Mouse (Mus musculus) C2C12 (cell line): ENCODE results near the gene Tmem117. TPM values are rescaled to one million over a fixed set of nuclear protein-coding genes. Genes with fewer than 3 reads are reported as not detected.

ENCODE experiments used
- H3K27me3 ChIP-seq: one replicate; pipeline ENCODE4 v1.6.1; 2011; ENCODE audit not compliant: control insufficient read depth, insufficient read depth, insufficient read length
- H3K36me3 ChIP-seq: one replicate; pipeline ENCODE4 v1.6.1; 2011; ENCODE audit not compliant: control insufficient read depth, insufficient read depth
- H3K4me3 ChIP-seq: one replicate; pipeline ENCODE4 v1.5.1; 2011; ENCODE audit warnings: mild to moderate bottlenecking, control low read depth; ENCODE audit not compliant: poor library complexity, insufficient read depth, severe bottlenecking
- H3K79me2 ChIP-seq: one replicate; pipeline ENCODE4 v1.6.1; 2011; ENCODE audit not compliant: control insufficient read depth, insufficient read depth
- H3K79me3 ChIP-seq: one replicate; pipeline ENCODE4 v1.6.1; 2011; ENCODE audit warnings: low read depth, control low read depth
- H3ac ChIP-seq: one replicate; pipeline ENCODE3; 2011; ENCODE audit warnings: low read depth; ENCODE audit not compliant: control insufficient read depth, insufficient read length
- CEBPB ChIP-seq: IDR thresholded peaks from one replicate; pipeline ENCODE4 v1.6.1; 2011; ENCODE audit warnings: low read depth, mild to moderate bottlenecking, control low read depth, moderate library complexity
- CTCF ChIP-seq: IDR thresholded peaks from one replicate; pipeline ENCODE4 v1.5.1; 2011; ENCODE audit not compliant: control insufficient read depth, insufficient read depth, insufficient read length
- FOSL1 ChIP-seq: IDR thresholded peaks from one replicate; pipeline ENCODE4 v1.8.0; 2011; ENCODE audit warnings: mild to moderate bottlenecking, low read length; ENCODE audit not compliant: poor library complexity, insufficient read depth, severe bottlenecking
- MAX ChIP-seq: IDR thresholded peaks from one replicate; pipeline ENCODE4 v1.6.1; 2011; ENCODE audit warnings: mild to moderate bottlenecking, control low read depth
- MYOD1 ChIP-seq: IDR thresholded peaks from one replicate; pipeline ENCODE4 v1.6.1; 2011; ENCODE audit warnings: low read depth; ENCODE audit not compliant: control insufficient read depth, insufficient read length
- MYOG ChIP-seq: IDR thresholded peaks from one replicate; pipeline ENCODE4 v1.6.1; 2011; ENCODE audit not compliant: control insufficient read depth, insufficient read length; ENCODE audit errors: extremely low read depth
- USF1 ChIP-seq: IDR thresholded peaks from one replicate; pipeline ENCODE4 v1.6.1; 2011; ENCODE audit warnings: low read depth, mild to moderate bottlenecking, control low read depth, moderate library complexity
- polyA plus RNA-seq: library from polyadenylated mRNA; unstranded; fragments of >200 nt; fragmentation: generic; extraction: Trizol; gene quantifications from one replicate; pipeline ENCODE4 v1.2.1, GENCODE M21; 2012; ENCODE audit warnings: missing spikeins

Tmem117 gene
- polyA plus RNA-seq, 1 experiment, result 0.06 TPM

DNA sequence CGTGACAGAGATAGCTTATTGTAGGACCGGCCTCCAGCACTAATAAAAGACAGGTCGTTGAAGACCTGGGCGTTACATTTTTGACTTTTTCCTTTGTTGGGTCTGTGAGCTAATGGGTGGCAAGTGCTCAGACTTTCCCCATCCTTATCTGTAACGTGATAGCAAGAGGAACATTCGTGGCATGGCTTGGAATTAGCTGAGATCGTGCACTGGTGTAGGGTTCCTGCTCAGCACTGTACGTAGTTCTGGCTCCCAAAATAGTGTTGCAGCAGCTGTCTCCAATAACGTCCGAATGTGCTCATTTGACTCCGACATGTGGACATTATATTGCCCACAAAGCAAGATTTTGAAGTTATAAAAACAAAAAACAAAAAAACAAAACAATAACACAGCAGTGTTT is 5.5 kb downstream of the Tmem117 start:
- Histone ChIP-seq H3K79me2 (no peaks in the 10 kb centered on the region), H3K27me3 (peaks cover under 1% of the 10 kb centered on the region), H3K79me3 (no peaks in the 10 kb centered on the region), H3K36me3 (no peaks in the 10 kb centered on the region), H3ac (no peak overlapping the region), H3K4me3 (no peak overlapping the region)
- TF ChIP-seq FOSL1 (no peak), CEBPB (no peak), USF1 (no peak), MYOG (no peak), MYOD1 (no peak), CTCF (no peak), MAX (no peak)

DNA sequence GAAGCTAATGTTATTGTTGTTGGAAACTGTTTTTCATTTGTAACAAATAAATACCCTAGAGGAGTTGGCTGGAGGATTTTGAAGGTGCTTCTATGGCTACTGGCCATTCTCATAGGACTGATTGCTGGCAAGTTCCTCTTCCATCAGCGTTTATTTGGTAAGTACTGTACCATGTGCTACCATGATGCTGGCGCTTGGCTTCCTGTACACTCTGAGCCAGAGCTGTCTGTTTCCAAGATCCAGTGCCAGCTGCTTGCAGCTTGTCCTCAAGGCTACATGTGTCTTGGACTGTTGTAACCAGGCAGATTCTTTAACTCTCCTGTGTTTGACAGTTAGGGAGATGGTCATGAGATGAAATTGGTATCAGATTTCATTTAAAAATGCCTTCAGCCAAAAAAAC is 9.2 kb downstream of the Tmem117 start:
- no peaks in the 10 kb centered on the region for H3K79me2 ChIP-seq
- TF ChIP-seq CEBPB, result no peak
- TF ChIP-seq MYOD1, result no peak
- TF ChIP-seq CTCF, result no peak
- TF ChIP-seq MAX, result no peak
- TF ChIP-seq FOSL1, result no peak
- TF ChIP-seq USF1, result no peak
- TF ChIP-seq MYOG, result no peak
- H3ac ChIP-seq, result no peak overlapping the region
- no peaks in the 10 kb centered on the region for H3K36me3 ChIP-seq
- H3K79me3 ChIP-seq, result no peaks in the 10 kb centered on the region
- no peak overlapping the region for H3K4me3 ChIP-seq
- no peaks in the 10 kb centered on the region for H3K27me3 ChIP-seq

DNA sequence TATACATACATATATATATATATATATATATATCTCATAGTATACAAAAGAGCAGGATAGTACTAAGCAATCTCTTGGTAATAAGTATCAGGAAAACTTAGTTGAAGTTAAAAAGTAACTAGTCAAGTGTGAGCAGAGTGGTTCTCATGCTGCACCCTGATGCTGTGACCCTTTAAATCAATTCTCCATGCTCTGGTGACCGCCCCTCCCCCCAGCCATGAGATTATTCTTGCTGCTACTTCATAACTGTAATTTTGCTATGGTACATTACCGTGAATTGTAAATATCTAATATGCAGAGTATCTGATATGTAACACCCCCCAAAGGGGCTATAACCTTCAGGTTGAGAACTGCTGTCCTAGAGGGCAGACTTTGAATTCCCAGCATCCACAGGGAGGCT is 10.1 kb downstream of the Tmem117 start:
- TF ChIP-seq USF1, result no peak
- TF ChIP-seq CEBPB, result no peak
- no peak for TF ChIP-seq FOSL1
- no peak for TF ChIP-seq CTCF
- no peak for TF ChIP-seq MYOD1
- TF ChIP-seq MYOG, result no peak
- no peak overlapping the region for H3K4me3 ChIP-seq
- no peaks in the 10 kb centered on the region for H3K79me2 ChIP-seq
- no peak overlapping the region for H3ac ChIP-seq
- no peaks in the 10 kb centered on the region for H3K27me3 ChIP-seq
- H3K36me3 ChIP-seq, result no peaks in the 10 kb centered on the region
- H3K79me3 ChIP-seq, result no peaks in the 10 kb centered on the region

DNA sequence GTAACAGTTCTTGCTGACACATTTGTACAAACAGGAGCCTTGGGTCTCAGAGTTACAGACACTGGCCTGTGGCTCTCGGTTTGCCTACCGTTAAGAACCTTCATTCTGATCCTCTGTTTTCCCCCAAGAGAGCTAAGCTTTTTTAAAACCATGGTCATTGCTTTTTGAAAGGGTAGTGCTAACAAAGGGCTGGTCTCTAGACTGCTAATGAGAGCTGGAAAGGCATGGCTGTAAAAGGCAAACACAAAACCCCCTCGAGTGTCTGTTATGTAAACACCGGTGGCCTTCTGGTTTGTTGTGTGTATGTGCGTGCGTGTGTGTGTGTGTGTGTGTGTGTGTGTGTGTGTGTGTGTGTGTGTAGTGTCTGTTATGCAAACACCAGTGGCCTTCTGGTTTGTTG is 17.0 kb downstream of the Tmem117 start:
- Histone ChIP-seq H3K79me2 (no peaks in the 10 kb centered on the region), H3ac (no peak overlapping the region), H3K27me3 (peaks cover 28% of the 10 kb centered on the region), H3K79me3 (no peaks in the 10 kb centered on the region), H3K4me3 (no peak overlapping the region), H3K36me3 (no peaks in the 10 kb centered on the region)
- TF ChIP-seq CTCF (no peak), USF1 (no peak), CEBPB (no peak)

DNA sequence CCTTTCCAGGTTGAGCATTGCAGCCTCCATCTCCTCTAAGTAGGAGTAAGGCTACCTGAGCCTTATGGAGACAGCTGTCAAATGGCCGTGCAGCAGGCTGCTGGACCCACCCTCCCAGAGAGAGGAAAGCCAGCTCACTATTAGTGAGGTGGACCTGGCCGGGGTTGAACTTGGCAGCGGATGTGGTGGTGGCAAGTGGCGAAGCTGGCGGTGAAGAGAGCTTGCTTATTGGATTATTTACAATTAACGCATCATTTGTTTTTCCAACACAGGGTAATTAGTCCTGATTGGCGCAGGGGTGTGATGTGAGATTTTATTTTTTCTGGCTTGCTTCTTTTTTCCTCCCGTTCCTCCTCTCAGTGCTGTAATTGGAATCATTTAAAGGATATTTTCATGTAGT is 19.4 kb downstream of the Tmem117 start:
- Histone ChIP-seq H3K79me2 (no peaks in the 10 kb centered on the region), H3K4me3 (no peak overlapping the region), H3K27me3 (peaks cover 44% of the 10 kb centered on the region), H3K79me3 (no peaks in the 10 kb centered on the region), H3ac (no peak overlapping the region), H3K36me3 (no peaks in the 10 kb centered on the region)
- TF ChIP-seq FOSL1 (no peak), CTCF (no peak), MAX (no peak), MYOD1 (no peak), USF1 (no peak)

DNA sequence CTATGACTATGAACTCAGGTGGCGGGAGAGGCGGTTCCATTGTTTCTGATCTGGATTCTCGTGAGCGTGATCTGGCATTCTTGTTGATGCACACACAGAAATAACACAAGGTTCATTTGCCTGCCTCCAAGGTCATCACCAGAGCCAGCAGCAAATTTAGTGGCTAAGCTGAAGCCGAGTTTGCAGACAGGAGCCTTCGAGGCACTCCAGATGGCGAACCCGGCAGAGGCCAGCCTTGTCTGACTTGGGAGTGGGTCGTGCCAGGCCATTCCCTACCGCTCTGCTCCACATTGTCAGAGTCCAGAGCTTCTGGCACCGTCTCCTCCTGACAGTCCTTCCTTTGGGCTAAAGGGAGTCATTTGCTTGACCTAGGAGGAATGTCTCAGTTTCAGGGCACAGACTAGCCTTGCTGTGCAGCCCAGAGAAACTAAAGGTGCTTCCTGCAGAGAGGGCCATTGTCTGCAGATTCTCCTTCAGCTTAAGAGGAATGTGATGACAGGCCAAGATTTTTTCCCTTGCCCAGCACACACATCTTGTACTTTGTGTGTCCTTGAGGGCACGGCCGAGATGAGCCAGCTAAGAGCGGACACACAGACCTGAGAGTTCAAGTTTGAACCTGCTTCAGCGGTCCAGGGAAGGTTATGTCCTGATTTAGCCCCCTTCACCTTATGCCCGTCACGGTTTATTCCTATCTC is 20.2 kb downstream of the Tmem117 start:
- Histone ChIP-seq H3K79me3 (no peaks in the 10 kb centered on the region), H3K4me3 (no peak overlapping the region), H3ac (no peak overlapping the region), H3K36me3 (no peaks in the 10 kb centered on the region), H3K27me3 (peaks cover 48% of the 10 kb centered on the region), H3K79me2 (no peaks in the 10 kb centered on the region)
- TF ChIP-seq MYOG, result no peak
